Mouse (Mus musculus): Measurements from ENCODE around the gene Pnpla6. TPM values are rescaled to one million over a fixed set of nuclear protein-coding genes. Genes with fewer than 3 reads are reported as not detected.
A peak's percentile ranks its signal among the peaks of the same experiment; 100 is the strongest.

Gene Pnpla6
- polyA plus RNA-seq, 1 experiment from 2014 or later: 16.0 TPM

DNA sequence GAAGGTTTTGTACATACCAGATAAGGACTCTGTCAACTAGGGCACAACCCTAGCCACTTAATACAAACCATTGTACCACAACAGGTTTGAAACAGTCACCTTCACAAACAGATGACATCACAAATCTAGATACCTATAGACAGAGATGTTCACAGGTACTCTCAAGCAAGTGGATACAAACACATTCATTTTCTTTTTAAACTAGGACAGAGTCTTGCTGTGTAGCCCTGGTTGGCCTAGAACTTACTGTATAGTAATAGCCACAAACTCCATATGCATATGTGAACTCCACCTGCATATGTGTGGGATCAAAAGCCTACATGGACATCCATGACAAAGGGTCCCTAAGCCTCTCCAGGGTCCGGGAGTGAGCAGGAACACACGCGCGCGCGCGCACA, 71.8 kb downstream of the Pnpla6 start, which contains the start of gene Camsap3:
Gene Camsap3, plus strand, starts transcription at position 301 of the 398 bp plus-strand sequence.
- peak; percentile 9 for ATAC-seq (ENCODE audit: low FRiP score, low TSS enrichment)
- Histone ChIP-seq H3K4me2 (replicated peaks; ENCODE audit: low read depth) (peak within 1 kb of the TSS; percentile 81), H3K9me3 (ENCODE audit: control insufficient read depth, low read length) (no peaks in the 10 kb centered on the region), H3K9ac (ENCODE audit: low read length) (peak within 1 kb of the TSS; percentile 80), H3K4me1 (replicated peaks; ENCODE audit: control insufficient read depth, insufficient read depth) (no peaks in the 10 kb centered on the region), H3K4me3 (ENCODE audit: low read depth, low read length) (peak within 1 kb of the TSS; percentile 68), H3K27ac (replicated peaks) (peak within 1 kb of the TSS; percentile 93), H3K27me3 (ENCODE audit: control insufficient read depth, insufficient read depth, low read length) (no peaks in the 10 kb centered on the region), H3K36me3 (ENCODE audit: control insufficient read depth, insufficient read depth, low read length) (no peaks in the 10 kb centered on the region)
- no peak for DNase-seq (ENCODE audit: low spot score)
- WGBS: 0% methylated on average over 2 of the region's 7 CpGs
- no peak for TF ChIP-seq EP300 (optimal IDR thresholded peaks at IDR 0.05)
- no peak for TF ChIP-seq CTCF (IDR thresholded peaks at IDR 0.05; ENCODE audit: low read depth)

DNA sequence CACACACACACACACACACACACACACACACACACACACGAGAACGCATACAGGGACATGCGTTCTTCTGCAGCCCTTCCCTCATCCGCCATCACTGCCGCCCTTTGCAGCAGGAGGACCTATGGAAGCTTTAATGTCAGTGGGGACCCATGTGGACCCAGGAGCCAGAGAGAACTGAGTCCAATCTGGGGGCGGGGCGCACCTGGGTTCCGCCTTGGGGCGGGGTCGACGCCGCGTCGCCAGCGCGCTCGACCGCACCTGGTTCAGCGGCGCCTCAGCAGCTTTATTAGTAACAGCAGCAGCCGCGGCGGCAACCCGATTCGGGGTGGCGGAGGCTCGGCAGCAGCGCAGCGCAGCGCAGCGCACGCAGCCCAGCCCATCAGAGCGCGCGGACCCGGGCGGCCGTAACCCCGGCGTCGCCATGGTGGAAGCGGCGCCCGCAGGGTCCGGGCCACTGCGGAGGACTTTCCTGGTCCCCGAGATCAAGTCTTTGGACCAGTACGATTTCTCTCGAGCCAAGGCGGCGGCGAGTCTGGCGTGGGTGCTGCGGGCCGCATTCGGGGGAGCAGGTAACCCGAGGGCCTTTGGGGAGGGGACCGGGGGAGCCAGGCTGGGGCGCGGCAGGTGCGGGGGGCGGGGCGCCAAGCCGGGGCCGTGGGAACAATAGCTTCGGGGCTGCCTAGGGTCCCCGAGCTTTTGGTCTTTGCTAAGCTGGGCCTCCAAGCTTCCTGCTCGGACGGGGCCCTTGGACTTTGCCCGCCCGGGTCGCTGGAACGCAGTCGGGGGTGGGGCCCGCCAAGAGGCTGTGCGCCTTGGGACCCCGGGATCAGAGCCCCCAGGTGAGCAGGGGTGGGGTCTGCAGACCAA, 72.4 kb downstream of the Pnpla6 start:
- H3K4me1 ChIP-seq (replicated peaks; ENCODE audit: control insufficient read depth, insufficient read depth): no peaks in the 10 kb centered on the region
- H3K36me3 ChIP-seq (ENCODE audit: control insufficient read depth, insufficient read depth, low read length): no peaks in the 10 kb centered on the region
- H3K4me2 ChIP-seq (replicated peaks; ENCODE audit: low read depth): peak overlapping the region; percentile 81
- peak; percentile 85 for ATAC-seq (ENCODE audit: low FRiP score, low TSS enrichment)
- H3K4me3 ChIP-seq (ENCODE audit: low read depth, low read length): peak overlapping the region; percentile 68
- TF ChIP-seq CTCF (IDR thresholded peaks at IDR 0.05; ENCODE audit: low read depth) (no peak), EP300 (optimal IDR thresholded peaks at IDR 0.05) (no peak)
- no peaks in the 10 kb centered on the region for H3K27me3 ChIP-seq (ENCODE audit: control insufficient read depth, insufficient read depth, low read length)
- H3K9ac ChIP-seq (ENCODE audit: low read length): peak overlapping the region; percentile 80
- peak; percentile 91 for DNase-seq (ENCODE audit: low spot score)
- under 1% methylated on average over 69 of the region's 77 CpGs for WGBS
- no peaks in the 10 kb centered on the region for H3K9me3 ChIP-seq (ENCODE audit: control insufficient read depth, low read length)
- peak overlapping the region; percentile 93 for H3K27ac ChIP-seq (replicated peaks)

DNA sequence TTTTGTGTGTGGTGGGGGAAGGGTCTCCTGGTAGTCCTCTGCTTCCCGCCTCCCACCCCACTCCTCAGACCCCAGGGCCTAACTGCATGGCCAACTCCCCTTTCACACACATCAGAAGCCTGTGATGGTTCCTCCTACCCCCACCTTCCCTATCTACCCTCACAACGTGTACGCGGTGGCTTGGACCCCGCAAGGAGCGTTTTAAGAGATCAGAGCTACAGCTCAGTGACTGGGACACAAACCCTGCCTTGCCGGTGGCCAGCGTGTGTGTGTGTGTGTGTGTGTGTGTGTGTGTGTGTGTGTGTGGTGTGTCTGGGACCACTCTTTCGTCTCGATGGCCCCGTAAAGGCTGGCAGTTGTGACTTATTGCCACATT, 73.1 kb downstream of the Pnpla6 start:
- peak overlapping the region; percentile 68 for H3K4me3 ChIP-seq (ENCODE audit: low read depth, low read length)
- H3K9me3 ChIP-seq (ENCODE audit: control insufficient read depth, low read length): no peaks in the 10 kb centered on the region
- no peaks in the 10 kb centered on the region for H3K27me3 ChIP-seq (ENCODE audit: control insufficient read depth, insufficient read depth, low read length)
- DNase-seq (ENCODE audit: low spot score) (no peak), ATAC-seq (ENCODE audit: low FRiP score, low TSS enrichment) (peak; percentile 30)
- H3K4me2 ChIP-seq (replicated peaks; ENCODE audit: low read depth): peak overlapping the region; percentile 81
- peak overlapping the region; percentile 80 for H3K9ac ChIP-seq (ENCODE audit: low read length)
- no peaks in the 10 kb centered on the region for H3K36me3 ChIP-seq (ENCODE audit: control insufficient read depth, insufficient read depth, low read length)
- H3K4me1 ChIP-seq (replicated peaks; ENCODE audit: control insufficient read depth, insufficient read depth): no peaks in the 10 kb centered on the region
- WGBS: 15% methylated on average over 11 of the region's 11 CpGs
- TF ChIP-seq CTCF (IDR thresholded peaks at IDR 0.05; ENCODE audit: low read depth) (no peak), EP300 (optimal IDR thresholded peaks at IDR 0.05) (no peak)
- peak overlapping the region; percentile 93 for H3K27ac ChIP-seq (replicated peaks)

DNA sequence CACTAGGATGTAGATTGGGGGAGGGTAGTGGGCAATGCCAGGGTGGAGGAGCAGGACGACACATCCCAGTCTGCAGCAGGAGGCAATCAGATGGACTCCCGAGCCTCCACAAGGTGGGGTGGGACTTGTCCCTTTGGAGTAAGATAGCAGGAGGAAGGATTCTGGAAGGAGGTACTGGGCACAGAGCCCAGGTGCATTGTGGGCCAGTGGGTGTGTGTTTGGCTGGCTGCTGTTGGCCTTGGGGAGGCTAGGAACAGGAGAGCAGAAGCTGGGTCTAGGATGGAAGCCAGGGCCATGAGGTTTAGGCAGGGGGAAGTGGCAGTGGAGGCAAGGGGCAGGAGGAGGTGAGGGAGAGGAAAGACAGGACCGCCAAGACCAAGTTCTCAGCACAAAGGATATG, 78.3 kb downstream of the Pnpla6 start:
- no peak overlapping the region for H3K4me3 ChIP-seq (ENCODE audit: low read depth, low read length)
- H3K4me2 ChIP-seq (replicated peaks; ENCODE audit: low read depth): no peak overlapping the region
- H3K9ac ChIP-seq (ENCODE audit: low read length): no peak overlapping the region
- H3K36me3 ChIP-seq (ENCODE audit: control insufficient read depth, insufficient read depth, low read length): no peaks in the 10 kb centered on the region
- no peaks in the 10 kb centered on the region for H3K27me3 ChIP-seq (ENCODE audit: control insufficient read depth, insufficient read depth, low read length)
- no peak for ATAC-seq (ENCODE audit: low FRiP score, low TSS enrichment)
- no peak for TF ChIP-seq EP300 (optimal IDR thresholded peaks at IDR 0.05)
- no peak for TF ChIP-seq CTCF (IDR thresholded peaks at IDR 0.05; ENCODE audit: low read depth)
- H3K4me1 ChIP-seq (replicated peaks; ENCODE audit: control insufficient read depth, insufficient read depth): no peaks in the 10 kb centered on the region
- no peak overlapping the region for H3K27ac ChIP-seq (replicated peaks)
- DNase-seq (ENCODE audit: low spot score): peak; percentile 54
- 66% methylated on average over 3 of the region's 3 CpGs for WGBS
- H3K9me3 ChIP-seq (ENCODE audit: control insufficient read depth, low read length): no peaks in the 10 kb centered on the region

Other genes starting within 250 kb of the Pnpla6 start
- 20.9 and 24.2 TPM in 2 replicates for gene Insr, start 235.8 kb upstream of the Pnpla6 start, polyA plus RNA-seq (2015; fragmentation: Nextera tagmentation; extraction: Ambion mirVana)
- gene A430078G23Rik, start 162.0 kb upstream of the Pnpla6 start, polyA plus RNA-seq (2015; fragmentation: Nextera tagmentation; extraction: Ambion mirVana): 0.51 and 0.63 TPM in 2 replicates
- 5.5 TPM in 2 replicates for gene Arhgef18, start 122.4 kb upstream of the Pnpla6 start, polyA plus RNA-seq (2015; fragmentation: Nextera tagmentation; extraction: Ambion mirVana)
- gene Pex11g, start 47.7 kb upstream of the Pnpla6 start, polyA plus RNA-seq (2015; fragmentation: Nextera tagmentation; extraction: Ambion mirVana): 11.6 and 15.4 TPM in 2 replicates
- 0.46 and 1.1 TPM in 2 replicates for gene Tex45, start 44.5 kb upstream of the Pnpla6 start, polyA plus RNA-seq (2015; fragmentation: Nextera tagmentation; extraction: Ambion mirVana)
- gene Zfp358, start 22.2 kb upstream of the Pnpla6 start, polyA plus RNA-seq (2015; fragmentation: Nextera tagmentation; extraction: Ambion mirVana): 19.1 and 21.3 TPM in 2 replicates
- 24.7 and 28.4 TPM in 2 replicates for gene Mcoln1, start 14.9 kb upstream of the Pnpla6 start, polyA plus RNA-seq (2015; fragmentation: Nextera tagmentation; extraction: Ambion mirVana)
- 0.18 and 0.38 TPM in 2 replicates for gene C330021F23Rik, start 52.6 kb downstream of the Pnpla6 start, polyA plus RNA-seq (2015; fragmentation: Nextera tagmentation; extraction: Ambion mirVana)
- 14.2 and 20.1 TPM in 2 replicates for gene Camsap3, start 71.9 kb downstream of the Pnpla6 start, polyA plus RNA-seq (2015; fragmentation: Nextera tagmentation; extraction: Ambion mirVana)
- 23.3 and 25.5 TPM in 2 replicates for gene Xab2, start 105.9 kb downstream of the Pnpla6 start, polyA plus RNA-seq (2015; fragmentation: Nextera tagmentation; extraction: Ambion mirVana)
- gene Pet100, start 106.2 kb downstream of the Pnpla6 start, polyA plus RNA-seq (2015; fragmentation: Nextera tagmentation; extraction: Ambion mirVana): 143 and 171 TPM in 2 replicates
- gene Pcp2, start 110.2 kb downstream of the Pnpla6 start, polyA plus RNA-seq (2015; fragmentation: Nextera tagmentation; extraction: Ambion mirVana): 0.25 TPM in 1 of 2 replicates, not detected in the other
- gene Stxbp2, start 115.6 kb downstream of the Pnpla6 start, polyA plus RNA-seq (2015; fragmentation: Nextera tagmentation; extraction: Ambion mirVana): 111 and 121 TPM in 2 replicates
- not detected in 2 replicates for gene Retn, start 140.4 kb downstream of the Pnpla6 start, polyA plus RNA-seq (2015; fragmentation: Nextera tagmentation; extraction: Ambion mirVana)
- gene Mcemp1, start 150.4 kb downstream of the Pnpla6 start, polyA plus RNA-seq (2015; fragmentation: Nextera tagmentation; extraction: Ambion mirVana): 0.11 and 0.15 TPM in 2 replicates
- gene Fcor, start 157.0 kb downstream of the Pnpla6 start, polyA plus RNA-seq (2015; fragmentation: Nextera tagmentation; extraction: Ambion mirVana): 3.4 and 5.3 TPM in 2 replicates
- gene Trappc5, start 160.9 kb downstream of the Pnpla6 start, polyA plus RNA-seq (2015; fragmentation: Nextera tagmentation; extraction: Ambion mirVana): 26.6 and 27.9 TPM in 2 replicates
- 0.44 and 0.47 TPM in 2 replicates for gene Fcer2a, start 178.8 kb downstream of the Pnpla6 start, polyA plus RNA-seq (2015; fragmentation: Nextera tagmentation; extraction: Ambion mirVana)
- gene Clec4g, start 205.3 kb downstream of the Pnpla6 start, polyA plus RNA-seq (2015; fragmentation: Nextera tagmentation; extraction: Ambion mirVana): 0.10 and 0.21 TPM in 2 replicates
- 0.11 and 0.16 TPM in 2 replicates for gene Cd209a, start 233.6 kb downstream of the Pnpla6 start, polyA plus RNA-seq (2015; fragmentation: Nextera tagmentation; extraction: Ambion mirVana)